Mouse (Mus musculus) midbrain, embryonic 11.5 days (tissue): Measurements from ENCODE around the gene Nrap. TPM values are rescaled to one million over a fixed set of nuclear protein-coding genes. Genes with fewer than 3 reads are reported as not detected.

Experiments
- ATAC-seq: fragments of 200-750 bp; cut with Nextera tagmentation; 2 replicates; pipeline ENCODE4 v1.8.0; 2017; ENCODE audit warnings: moderate TSS enrichment, moderate library complexity; ENCODE audit not compliant: low FRiP score
- DNase-seq: peaks from one replicate; pipeline ENCODE4 v3.0.0; 2015; ENCODE audit warnings: low spot score; ENCODE audit errors: missing footprints
- H3K27ac ChIP-seq: fragments of 300-500 bp; sonication (generic); 2 replicates; pipeline ENCODE4 v1.5.1; 2014; ENCODE audit warnings: low read depth, low read length
- H3K27me3 ChIP-seq: fragments of 300-500 bp; sonication (generic); 2 replicates; pipeline ENCODE4 v1.6.1; 2014; ENCODE audit warnings: mild to moderate bottlenecking, low read length, moderate library complexity, mixed read lengths; ENCODE audit not compliant: control insufficient read depth, insufficient read depth
- H3K36me3 ChIP-seq: fragments of 300-500 bp; sonication (generic); 2 replicates; pipeline ENCODE4 v1.6.1; 2014; ENCODE audit warnings: mild to moderate bottlenecking, low read length, moderate library complexity, mixed read lengths; ENCODE audit not compliant: control insufficient read depth, insufficient read depth
- H3K4me1 ChIP-seq: fragments of 300-500 bp; sonication (generic); 2 replicates; pipeline ENCODE4 v1.6.1; 2014; ENCODE audit warnings: low read length; ENCODE audit not compliant: control insufficient read depth, insufficient read depth
- H3K4me2 ChIP-seq: fragments of 300-500 bp; sonication (generic); 2 replicates; pipeline ENCODE4 v1.6.1; 2014; ENCODE audit warnings: mild to moderate bottlenecking, moderate library complexity
- H3K4me3 ChIP-seq: fragments of 300-500 bp; sonication (generic); 2 replicates; pipeline ENCODE4 v1.5.1; 2014; ENCODE audit warnings: low read depth, low read length
- H3K9ac ChIP-seq: fragments of 300-500 bp; sonication (generic); 2 replicates; pipeline ENCODE4 v1.6.1; 2014; ENCODE audit warnings: low read length
- H3K9me3 ChIP-seq: fragments of 300-500 bp; sonication (generic); 2 replicates; pipeline ENCODE4 v1.6.1; 2016; ENCODE audit warnings: low read length; ENCODE audit not compliant: control insufficient read depth
- WGBS: fragments of 180-500 bp; shearing (Covaris S2); extraction: QIAGEN DNeasy Blood & Tissue Kit; methylation state at CpG from one replicate; pipeline ENCODE4 v1.1.7; 2014; 5-methylcytosine and 5-hydroxymethylcytosine counted together
- polyA plus RNA-seq: library from polyadenylated mRNA; unstranded; fragments of >200 nt; fragmentation: Nextera tagmentation; extraction: Ambion mirVana; gene quantifications from 2 replicates; pipeline ENCODE4 v1.2.1, GENCODE M21; 2014

Gene Nrap
- polyA plus RNA-seq, 1 experiment from 2014 or later: 0.16 TPM

DNA sequence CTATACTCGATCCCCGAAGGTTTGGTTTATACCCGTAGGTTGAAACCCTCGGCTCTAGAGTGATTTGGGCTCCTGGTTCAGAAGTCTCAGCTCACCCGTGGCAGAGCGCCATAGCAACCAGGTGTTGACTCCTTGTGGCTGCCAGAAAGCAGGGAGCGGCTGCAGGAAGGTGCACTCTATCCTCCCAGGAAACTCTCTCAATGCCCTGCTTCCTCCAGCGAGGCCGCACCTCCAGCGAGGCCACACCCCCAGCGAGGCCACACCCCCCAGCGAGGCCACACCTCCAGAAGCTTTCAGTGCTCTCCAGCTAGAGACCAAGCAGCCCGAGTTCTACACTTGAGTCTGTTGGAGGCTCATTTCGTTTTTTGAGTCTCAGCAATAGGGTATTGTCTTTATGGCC lies 10.4 kb upstream of the Nrap start:
- Histone ChIP-seq H3K9ac (no peak overlapping the region), H3K27me3 (peaks cover 15% of the 10 kb centered on the region), H3K9me3 (no peaks in the 10 kb centered on the region), H3K4me1 (peaks cover 9% of the 10 kb centered on the region), H3K36me3 (no peaks in the 10 kb centered on the region), H3K4me2 (no peak overlapping the region), H3K27ac (no peak overlapping the region), H3K4me3 (no peak overlapping the region)
- ATAC-seq: no peak
- WGBS: 50% methylated on average over 14 of the region's 14 CpGs
- DNase-seq: no peak

DNA sequence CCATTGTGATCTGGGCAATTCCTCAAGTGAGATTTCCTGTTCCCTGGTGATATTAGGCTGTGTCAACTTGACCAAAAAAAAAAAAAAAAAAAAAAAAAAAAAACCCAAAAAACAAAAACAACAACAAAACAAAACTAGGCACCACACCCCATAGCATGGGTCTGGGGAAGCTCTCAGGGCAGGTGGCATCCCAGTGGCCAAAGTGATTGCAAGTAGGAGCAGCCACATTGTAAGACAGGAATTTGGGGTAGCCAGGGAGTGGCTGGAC lies 8.6 kb upstream of the Nrap start:
- Histone ChIP-seq H3K9me3 (no peaks in the 10 kb centered on the region), H3K27ac (no peak overlapping the region), H3K9ac (no peak overlapping the region), H3K4me1 (peaks cover 9% of the 10 kb centered on the region), H3K27me3 (peaks cover 17% of the 10 kb centered on the region), H3K4me3 (no peak overlapping the region), H3K4me2 (no peak overlapping the region), H3K36me3 (no peaks in the 10 kb centered on the region)
- DNase-seq (no peak), ATAC-seq (no peak)

DNA sequence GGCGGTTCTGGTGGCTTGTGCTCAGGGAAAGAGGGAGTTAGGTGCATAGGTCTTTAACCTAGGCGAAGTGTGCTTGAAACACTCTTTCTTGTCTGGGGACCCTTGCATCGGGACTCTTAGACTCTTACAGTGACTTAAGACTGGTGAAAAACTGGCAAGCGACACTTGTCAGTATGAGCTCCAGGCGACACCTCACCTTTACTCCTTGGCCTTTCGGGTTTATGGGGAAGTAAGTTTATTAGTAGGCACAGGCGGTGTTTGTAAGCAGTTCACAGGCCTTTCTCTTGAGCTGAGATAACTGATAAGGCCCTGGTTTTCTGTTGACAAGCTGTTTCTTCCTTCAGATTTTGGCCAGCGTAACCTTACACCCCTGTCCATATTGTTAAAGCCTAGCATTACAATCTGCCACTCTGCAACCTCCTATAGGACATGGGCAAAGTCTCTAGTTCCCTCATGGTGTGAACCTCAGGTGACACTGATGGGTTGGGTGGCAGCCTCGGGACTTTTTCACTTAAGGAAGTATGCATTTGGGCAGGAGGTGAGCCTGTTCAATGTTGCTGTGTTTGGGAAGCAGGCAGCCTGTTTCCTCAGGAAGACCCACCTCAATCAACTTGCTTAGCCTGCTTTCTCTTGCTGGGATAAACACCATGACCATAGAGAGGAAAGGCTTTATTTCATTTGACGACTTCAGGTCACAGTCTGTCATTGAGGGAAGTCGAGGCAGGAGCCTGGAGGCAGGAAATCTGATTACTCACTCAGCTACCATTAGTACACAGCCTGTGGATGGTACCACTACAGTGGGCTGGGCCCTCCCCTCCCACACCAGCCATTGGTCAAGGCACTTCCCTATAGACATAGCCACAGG lies 8.1 kb upstream of the Nrap start:
- ATAC-seq (no peak), DNase-seq (no peak)
- Histone ChIP-seq H3K27me3 (peaks cover 17% of the 10 kb centered on the region), H3K4me1 (peaks cover 9% of the 10 kb centered on the region), H3K27ac (no peak overlapping the region), H3K9me3 (no peaks in the 10 kb centered on the region), H3K4me2 (peak overlapping the region; percentile 87), H3K9ac (peak overlapping the region; percentile 81), H3K36me3 (no peaks in the 10 kb centered on the region), H3K4me3 (peak overlapping the region; percentile 58)
- WGBS: 70% methylated on average over 11 of the region's 11 CpGs

DNA sequence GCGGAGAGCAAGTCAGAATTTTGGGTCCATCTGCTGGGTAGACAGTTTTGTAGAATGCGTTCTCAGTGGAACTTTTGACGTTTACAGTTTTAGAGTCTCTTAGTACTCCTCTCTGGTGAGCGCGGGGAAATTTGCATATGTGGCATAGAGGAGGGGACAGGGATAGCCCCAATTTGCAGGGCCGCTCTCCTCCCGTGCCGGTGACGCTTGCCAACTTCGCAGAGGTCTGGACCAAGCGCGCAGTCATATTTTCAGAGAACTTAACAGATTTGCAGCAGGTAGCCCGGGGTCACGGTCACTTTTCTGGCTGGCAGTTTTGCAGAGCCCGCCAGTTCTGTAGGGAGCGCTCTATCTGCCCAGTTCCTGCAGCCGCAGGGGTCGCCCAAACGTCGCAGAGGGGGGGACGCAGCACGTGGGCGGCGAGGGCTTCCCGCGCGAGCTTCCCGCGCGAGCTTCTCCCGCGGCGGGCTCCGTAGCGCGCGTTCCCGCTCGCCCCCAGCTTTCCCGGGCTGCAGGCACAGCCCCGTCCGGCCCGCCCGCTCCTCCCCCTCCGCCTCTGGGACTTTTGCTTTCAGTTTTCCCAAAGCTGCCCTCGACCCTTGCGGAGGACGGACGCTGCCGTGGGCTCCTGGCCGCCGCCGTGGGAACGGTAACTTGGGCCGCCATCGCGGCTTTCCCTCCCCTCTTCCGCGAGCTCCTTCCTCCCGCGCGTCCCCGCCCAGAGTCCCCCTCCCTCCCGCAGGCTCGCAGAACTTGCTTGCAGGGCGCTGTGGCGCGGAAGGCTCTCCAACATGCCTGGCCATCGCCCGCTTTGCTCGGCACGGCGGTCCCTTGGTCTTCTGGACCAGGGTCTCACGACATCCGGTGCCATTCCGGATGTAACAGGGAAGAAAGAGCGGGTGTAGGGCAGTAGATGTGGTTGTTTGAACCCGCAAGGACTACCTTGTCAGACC lies 7.1 kb upstream of the Nrap start, which contains the start of gene Casp7:
Casp7 (plus strand) TSS at position 461 of the 953 bp plus-strand sequence.
- peak within 1 kb of the TSS; percentile 81 for H3K9ac ChIP-seq
- H3K27ac ChIP-seq: no peak within 1 kb of the TSS
- peak; percentile 75 for ATAC-seq
- H3K4me3 ChIP-seq: peak within 1 kb of the TSS; percentile 58
- peak within 1 kb of the TSS; percentile 87 for H3K4me2 ChIP-seq
- no peaks in the 10 kb centered on the region for H3K9me3 ChIP-seq
- H3K27me3 ChIP-seq: peaks cover 17% of the 10 kb centered on the region
- WGBS: under 1% methylated on average over 77 of the region's 78 CpGs
- no peaks in the 10 kb centered on the region for H3K36me3 ChIP-seq
- peaks cover 9% of the 10 kb centered on the region for H3K4me1 ChIP-seq
- DNase-seq: peak; percentile 96

DNA sequence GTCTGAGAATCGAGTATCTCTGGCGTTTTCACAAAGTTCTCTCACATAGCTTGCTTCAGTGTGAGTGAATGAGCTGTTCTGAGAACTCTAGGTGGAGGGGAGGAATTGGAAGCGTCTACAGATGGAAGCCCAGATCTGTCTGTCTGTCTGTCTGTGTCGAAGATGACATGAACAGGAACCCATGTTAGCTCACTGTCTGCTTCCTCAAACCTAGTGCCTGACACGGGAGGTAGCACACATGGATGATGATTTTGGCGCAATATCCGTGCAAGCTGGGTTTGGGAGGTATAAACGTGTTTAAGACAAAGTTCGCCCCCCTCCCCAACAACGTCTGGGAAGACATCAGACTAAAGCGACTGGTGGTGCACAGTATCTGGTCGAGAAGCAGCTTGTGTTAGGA lies 6.4 kb upstream of the Nrap start:
- ATAC-seq (no peak), DNase-seq (peak; percentile 85)
- Histone ChIP-seq H3K27me3 (peaks cover 17% of the 10 kb centered on the region), H3K27ac (no peak overlapping the region), H3K4me2 (peak overlapping the region; percentile 87), H3K9ac (no peak overlapping the region; the same call in 1 of the 2 replicates), H3K4me1 (peaks cover 9% of the 10 kb centered on the region), H3K36me3 (no peaks in the 10 kb centered on the region), H3K9me3 (no peaks in the 10 kb centered on the region), H3K4me3 (peak overlapping the region; percentile 58; the same call in 1 of the 2 replicates)
- WGBS: 41% methylated on average over 12 of the region's 12 CpGs

DNA sequence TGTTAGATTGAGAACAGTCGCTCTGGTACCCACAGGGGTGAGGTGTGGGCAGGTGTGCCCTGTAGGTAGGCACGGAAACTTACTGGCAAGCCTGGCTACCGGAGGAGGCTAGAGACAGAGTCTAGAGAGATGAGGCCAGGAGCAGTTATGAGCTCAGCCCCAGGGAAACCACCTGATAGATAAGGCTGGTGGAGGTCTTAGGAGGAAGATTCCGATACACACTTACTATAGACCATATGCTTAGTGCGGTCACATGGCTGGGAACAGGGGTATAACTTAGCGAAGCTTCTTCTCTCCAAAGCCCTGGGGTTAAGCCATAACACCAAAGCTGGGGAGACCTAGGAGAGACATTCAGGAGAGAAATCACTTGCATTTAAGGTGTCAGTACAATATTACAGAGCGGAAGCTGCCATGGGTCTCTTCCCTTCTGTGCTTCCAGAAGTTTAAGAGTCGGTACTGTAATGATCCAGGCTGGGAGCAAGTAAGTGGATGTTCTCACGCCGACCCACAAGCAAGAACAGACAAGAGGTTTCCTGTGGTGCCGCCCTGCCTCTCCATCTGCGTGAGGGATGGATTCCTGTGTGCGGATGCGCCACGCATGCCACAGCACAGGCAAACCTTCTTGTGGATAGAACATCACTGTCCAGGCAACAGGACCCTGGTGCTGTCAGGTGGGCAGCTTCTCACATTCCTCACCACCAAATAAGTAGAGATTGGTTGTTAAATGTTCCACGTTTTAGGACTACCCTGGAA lies 5.5 kb upstream of the Nrap start:
- DNase-seq (no peak), ATAC-seq (no peak)
- 89% methylated on average over 16 of the region's 16 CpGs for WGBS
- H3K9me3 ChIP-seq: no peaks in the 10 kb centered on the region
- peaks cover 9% of the 10 kb centered on the region for H3K4me1 ChIP-seq
- no peak overlapping the region for H3K4me2 ChIP-seq
- no peaks in the 10 kb centered on the region for H3K36me3 ChIP-seq
- no peak overlapping the region for H3K9ac ChIP-seq
- H3K27ac ChIP-seq: no peak overlapping the region
- no peak overlapping the region for H3K4me3 ChIP-seq
- peaks cover 17% of the 10 kb centered on the region for H3K27me3 ChIP-seq

DNA sequence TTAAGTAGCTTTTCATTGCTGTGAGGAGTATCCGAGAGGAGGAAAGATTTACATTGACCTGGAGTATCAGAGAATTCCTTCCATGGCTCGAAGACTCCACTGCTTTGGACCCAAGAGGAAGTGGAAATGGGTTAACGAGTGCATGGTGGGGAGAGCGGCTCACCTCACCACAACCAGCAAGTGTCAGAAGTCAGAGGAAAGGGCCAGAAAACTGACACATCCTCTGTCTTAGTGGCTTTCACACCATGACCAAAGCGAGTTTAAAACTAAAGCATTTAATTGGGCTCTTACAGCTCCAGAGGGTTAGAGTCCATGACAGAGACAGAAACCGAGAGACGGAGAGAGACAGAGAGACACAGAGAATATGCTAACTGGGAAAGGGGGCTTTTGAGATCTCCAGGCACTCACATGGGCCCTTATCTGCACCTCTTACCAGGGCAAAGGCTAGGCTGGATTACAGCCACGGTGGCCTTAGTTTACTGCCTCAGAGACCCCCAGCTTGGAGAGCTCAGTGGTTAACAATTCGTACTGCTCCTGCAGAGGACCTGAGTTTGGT lies 3.6 kb upstream of the Nrap start:
- no peak for DNase-seq
- H3K4me1 ChIP-seq: peaks cover 9% of the 10 kb centered on the region
- H3K36me3 ChIP-seq: no peaks in the 10 kb centered on the region
- ATAC-seq: no peak
- no peak overlapping the region for H3K27ac ChIP-seq
- H3K9me3 ChIP-seq: no peaks in the 10 kb centered on the region
- peaks cover 17% of the 10 kb centered on the region for H3K27me3 ChIP-seq
- no peak overlapping the region for H3K4me2 ChIP-seq
- no peak overlapping the region for H3K9ac ChIP-seq
- H3K4me3 ChIP-seq: no peak overlapping the region
- 81% methylated on average over 9 of the region's 9 CpGs for WGBS

DNA sequence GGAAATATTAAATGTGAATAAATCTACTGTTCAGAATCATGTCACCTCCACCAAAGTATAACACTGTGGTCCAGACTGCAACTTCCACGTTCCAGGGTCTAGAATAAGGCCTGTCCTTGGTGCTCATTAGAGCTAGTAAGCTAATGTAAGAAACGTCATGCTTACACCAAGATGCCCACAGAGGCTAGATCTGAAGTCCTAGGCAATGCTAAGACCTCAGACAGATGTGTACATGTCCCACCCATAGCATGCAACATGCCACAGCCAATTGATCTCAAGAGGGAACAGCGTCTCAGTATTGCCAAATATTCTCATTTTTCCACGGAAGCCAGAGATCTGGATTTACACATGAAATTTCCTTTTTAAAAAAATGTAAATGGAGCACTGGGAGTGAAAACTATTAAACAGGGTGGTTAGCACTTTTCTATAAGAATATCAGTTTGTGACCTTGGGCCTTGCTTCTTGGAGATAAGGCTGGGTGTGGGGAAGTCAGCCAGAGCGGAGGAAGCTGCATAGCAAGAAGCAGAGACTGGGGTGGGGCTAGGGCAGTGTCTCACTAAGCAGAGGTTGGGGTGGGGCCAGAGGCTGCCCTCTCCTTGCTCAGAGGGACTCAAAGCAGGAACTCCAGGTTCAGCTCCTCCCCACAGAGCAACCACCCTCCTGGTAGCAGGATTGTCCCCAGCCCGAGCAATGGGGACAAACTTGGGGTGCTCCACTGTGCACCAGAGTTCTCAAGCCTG lies 1.6 kb upstream of the Nrap start:
- Histone ChIP-seq H3K27me3 (peaks cover 15% of the 10 kb centered on the region), H3K4me1 (peaks cover 2% of the 10 kb centered on the region), H3K9ac (no peak overlapping the region), H3K4me3 (no peak overlapping the region), H3K9me3 (no peaks in the 10 kb centered on the region), H3K36me3 (no peaks in the 10 kb centered on the region), H3K27ac (no peak overlapping the region), H3K4me2 (no peak overlapping the region)
- WGBS: 83% methylated on average over 6 of the region's 6 CpGs
- ATAC-seq (no peak), DNase-seq (no peak)
